In genomic region chr16:16907799-16908198, GRCm38 (mm10) we compare ENCODE assay signal across 9 mouse cellular contexts. TPM values are rescaled to one million over a fixed set of nuclear protein-coding genes. Genes with fewer than 3 reads are reported as not detected.
DNase-seq lines count a peak whose midpoint lies in the region; ATAC-seq and TF ChIP-seq lines count a peak whose summit lies in the region.
"Had no signal": no experiment of that assay in that cellular context is flagged by ENCODE, and none has a peak within 500 bp of the region (broad histone marks: within the 10 kb centered on the region; RNA-seq: fewer than 3 reads in every experiment).

No protein-coding gene starts in this region.

- WGBS in heart, embryonic 13.5 days = 41% methylated on average over 6 of the region's 6 CpGs
- WGBS in stomach, postnatal 0 days = 68% methylated on average over 6 of the region's 6 CpGs

- no peak for TF ChIP-seq CTCF in stomach, postnatal 0 days (IDR thresholded peaks at IDR 0.05; ENCODE audit: low read depth)

- H3K4me2 ChIP-seq in heart, embryonic 13.5 days = no peak overlapping the region
- H3K4me2 ChIP-seq in stomach, postnatal 0 days (replicated peaks; ENCODE audit: low read depth) = no peak overlapping the region

- 0 out of 2 replicates have a peak, but pooled peaks have one; percentile 21 for ATAC-seq in heart, embryonic 13.5 days (ENCODE audit: extremely low read depth, insufficient number of reproducible peaks, low FRiP score, low TSS enrichment)
- ATAC-seq in stomach, postnatal 0 days (ENCODE audit: low FRiP score, low TSS enrichment) = peak; percentile 24; the same call in 1 of the 2 replicates
- ATAC-seq in erythroid progenitor cell, adult 5-6 weeks (replicated peaks; ENCODE audit: low FRiP score, poor library complexity, severe bottlenecking) = no peak

- H3K36me3 ChIP-seq in heart, embryonic 13.5 days = peaks cover 80% of the 10 kb centered on the region
- H3K36me3 ChIP-seq in stomach, postnatal 0 days (ENCODE audit: control insufficient read depth, insufficient read depth, low read length) = peaks cover 13% of the 10 kb centered on the region

- DNase-seq in ovary, adult 18-20 months (ENCODE audit: low spot score) = peak; percentile 40
- DNase-seq in ovary, postnatal 10 days (ENCODE audit: low spot score) = no peak
- peak; percentile 74 to 83 for DNase-seq in kidney, postnatal 4 days
- DNase-seq in stomach, postnatal 0 days (ENCODE audit: low spot score) = no peak
- no peak for DNase-seq in cerebellum, adult 18-20 months
- no peak for DNase-seq in urinary bladder, adult 2 months (ENCODE audit: low spot score)

- peaks cover 30% of the 10 kb centered on the region for H3K4me1 ChIP-seq in heart, embryonic 13.5 days
- H3K4me1 ChIP-seq in stomach, postnatal 0 days (replicated peaks; ENCODE audit: control insufficient read depth, insufficient read depth) = no peaks in the 10 kb centered on the region

- H3K9me3 ChIP-seq in heart, embryonic 13.5 days = no peaks in the 10 kb centered on the region
- no peaks in the 10 kb centered on the region for H3K9me3 ChIP-seq in stomach, postnatal 0 days (ENCODE audit: control insufficient read depth, low read length)

- H3K27ac ChIP-seq in heart, embryonic 13.5 days (replicated peaks) = peak overlapping the region; percentile 89
- H3K27ac ChIP-seq in stomach, postnatal 0 days (replicated peaks) = peak overlapping the region; percentile 63; the same call in 1 of the 2 replicates

- TF ChIP-seq EP300 in stomach, postnatal 0 days (optimal IDR thresholded peaks at IDR 0.05) = no peak

- no peak overlapping the region for H3K4me3 ChIP-seq in heart, embryonic 13.5 days
- no peak overlapping the region for H3K4me3 ChIP-seq in stomach, postnatal 0 days (ENCODE audit: low read depth, low read length)

- no peak overlapping the region for H3K9ac ChIP-seq in heart, embryonic 13.5 days
- H3K9ac ChIP-seq in stomach, postnatal 0 days (ENCODE audit: low read length) = no peak overlapping the region

- no peaks in the 10 kb centered on the region for H3K27me3 ChIP-seq in heart, embryonic 13.5 days (replicated peaks)
- no peaks in the 10 kb centered on the region for H3K27me3 ChIP-seq in stomach, postnatal 0 days (ENCODE audit: control insufficient read depth, insufficient read depth, low read length)

RNA-seq across cellular contexts. Expression of gene Ppm1f, which starts 11.5 kb away (rescaled TPM):
- 26.9 and 27.2 TPM in 2 replicates for polyA plus RNA-seq in heart, embryonic 13.5 days (2015; fragmentation: Nextera tagmentation; extraction: Ambion mirVana)
- 5.5 and 6.0 TPM in 2 replicates for polyA plus RNA-seq in stomach, postnatal 0 days (2015; fragmentation: Nextera tagmentation; extraction: Ambion mirVana)
- 1.7 and 1.8 TPM in 2 replicates for total RNA-seq in erythroid progenitor cell, adult 5-6 weeks (2015; ENCODE audit: low replicate concordance)
- 0.30 and 2.7 TPM in 2 replicates for total RNA-seq in erythroid progenitor cell, adult 5-6 weeks (2017; ENCODE audit: low replicate concordance)
- 17.8 and 18.2 TPM in 2 replicates for polyA plus RNA-seq in urinary bladder, adult 2 months (2012; rRNA removed)

RNA-seq across cellular contexts. Expression of gene Vpreb1, which starts 37.2 kb away (rescaled TPM):
- 1.1 and 1.5 TPM in 2 replicates for polyA plus RNA-seq in heart, embryonic 13.5 days (2015; fragmentation: Nextera tagmentation; extraction: Ambion mirVana)
- polyA plus RNA-seq in stomach, postnatal 0 days (2015; fragmentation: Nextera tagmentation; extraction: Ambion mirVana) = 0.91 and 1.1 TPM in 2 replicates
- total RNA-seq in erythroid progenitor cell, adult 5-6 weeks (2015; ENCODE audit: low replicate concordance) = 19.1 and 29.8 TPM in 2 replicates
- total RNA-seq in erythroid progenitor cell, adult 5-6 weeks (2017; ENCODE audit: low replicate concordance) = 8.5 and 11.7 TPM in 2 replicates
- polyA plus RNA-seq in urinary bladder, adult 2 months (2012; rRNA removed) = 1.3 and 1.4 TPM in 2 replicates
- total RNA-seq: MEL had no signal

RNA-seq across cellular contexts. Expression of gene Top3b, which starts 37.3 kb away (rescaled TPM):
- polyA plus RNA-seq in heart, embryonic 13.5 days (2015; fragmentation: Nextera tagmentation; extraction: Ambion mirVana) = 42.2 and 44.7 TPM in 2 replicates
- polyA plus RNA-seq in stomach, postnatal 0 days (2015; fragmentation: Nextera tagmentation; extraction: Ambion mirVana) = 29.4 and 33.6 TPM in 2 replicates
- 18.0 and 33.5 TPM in 2 replicates for total RNA-seq in erythroid progenitor cell, adult 5-6 weeks (2015; ENCODE audit: low replicate concordance)
- total RNA-seq in erythroid progenitor cell, adult 5-6 weeks (2017; ENCODE audit: low replicate concordance) = 11.9 and 24.3 TPM in 2 replicates
- polyA plus RNA-seq in urinary bladder, adult 2 months (2012; rRNA removed) = 75.9 and 82.4 TPM in 2 replicates

RNA-seq across cellular contexts. Expression of gene Igll1, which starts 44.0 kb away (rescaled TPM):
- polyA plus RNA-seq in heart, embryonic 13.5 days (2015; fragmentation: Nextera tagmentation; extraction: Ambion mirVana) = not detected in 2 replicates
- polyA plus RNA-seq in stomach, postnatal 0 days (2015; fragmentation: Nextera tagmentation; extraction: Ambion mirVana) = 0.19 TPM in 1 of 2 replicates, not detected in the other
- total RNA-seq in erythroid progenitor cell, adult 5-6 weeks (2015; ENCODE audit: low replicate concordance) = 46.9 and 57.8 TPM in 2 replicates
- 2.7 and 10.8 TPM in 2 replicates for total RNA-seq in erythroid progenitor cell, adult 5-6 weeks (2017; ENCODE audit: low replicate concordance)
- polyA plus RNA-seq in urinary bladder, adult 2 months (2012; rRNA removed) = not detected in 2 replicates
- total RNA-seq: MEL had no signal

Comparison
In these comparisons a context has a peak if more than half of its experiments do, and no peak if none do; other contexts are left out.
1. DNase-seq: peak in ovary, adult 18-20 months (single experiment) and kidney, postnatal 4 days (2 of 2); none in ovary, postnatal 10 days (single experiment), stomach, postnatal 0 days (single experiment), cerebellum, adult 18-20 months (0 of 2) and urinary bladder, adult 2 months (single experiment).